Mouse (Mus musculus): ENCODE results near the gene Cldn15. TPM values are rescaled to one million over a fixed set of nuclear protein-coding genes. Genes with fewer than 3 reads are reported as not detected.

Gene Cldn15
- polyA plus RNA-seq, 1 experiment, result 5.1 TPM

GRCm38 (mm10) chr5:137007276-137007675 is 40.9 kb downstream of the Cldn15 start:
- no peaks in the 10 kb centered on the region for H3K79me2 ChIP-seq (ENCODE audit: control insufficient read depth, insufficient read depth)
- no peak overlapping the region for H3K4me3 ChIP-seq (ENCODE audit: insufficient read depth, poor library complexity, severe bottlenecking)
- no peak overlapping the region for H3ac ChIP-seq (ENCODE audit: control insufficient read depth, insufficient read length, low read depth)
- no peaks in the 10 kb centered on the region for H3K36me3 ChIP-seq (ENCODE audit: control insufficient read depth, insufficient read depth)
- no peaks in the 10 kb centered on the region for H3K79me3 ChIP-seq (ENCODE audit: low read depth)
- H3K27me3 ChIP-seq (ENCODE audit: control insufficient read depth, insufficient read depth, insufficient read length), result peaks cover 3% of the 10 kb centered on the region
- TF ChIP-seq FOSL1 (IDR thresholded peaks at IDR 0.05; ENCODE audit: insufficient read depth, low read length, poor library complexity, severe bottlenecking), result no peak
- no peak for TF ChIP-seq USF1 (IDR thresholded peaks at IDR 0.05; ENCODE audit: low read depth)
- no peak for TF ChIP-seq CEBPB (IDR thresholded peaks at IDR 0.05; ENCODE audit: low read depth)
- TF ChIP-seq MYOG (IDR thresholded peaks at IDR 0.05; ENCODE audit: control insufficient read depth, extremely low read depth, insufficient read length), result no peak
- TF ChIP-seq CTCF (IDR thresholded peaks at IDR 0.05; ENCODE audit: control insufficient read depth, insufficient read depth, insufficient read length), result no peak
- no peak for TF ChIP-seq MYOD1 (IDR thresholded peaks at IDR 0.05; ENCODE audit: control insufficient read depth, insufficient read length, low read depth)
- no peak for TF ChIP-seq MAX (IDR thresholded peaks at IDR 0.05)

GRCm38 (mm10) chr5:137009988-137010387 is 43.6 kb downstream of the Cldn15 start:
- no peak for TF ChIP-seq MYOD1 (IDR thresholded peaks at IDR 0.05; ENCODE audit: control insufficient read depth, insufficient read length, low read depth)
- no peak for TF ChIP-seq CEBPB (IDR thresholded peaks at IDR 0.05; ENCODE audit: low read depth)
- TF ChIP-seq USF1 (IDR thresholded peaks at IDR 0.05; ENCODE audit: low read depth), result no peak
- TF ChIP-seq CTCF (IDR thresholded peaks at IDR 0.05; ENCODE audit: control insufficient read depth, insufficient read depth, insufficient read length), result no peak
- TF ChIP-seq FOSL1 (IDR thresholded peaks at IDR 0.05; ENCODE audit: insufficient read depth, low read length, poor library complexity, severe bottlenecking), result no peak
- no peak for TF ChIP-seq MYOG (IDR thresholded peaks at IDR 0.05; ENCODE audit: control insufficient read depth, extremely low read depth, insufficient read length)
- TF ChIP-seq MAX (IDR thresholded peaks at IDR 0.05), result no peak
- H3K4me3 ChIP-seq (ENCODE audit: insufficient read depth, poor library complexity, severe bottlenecking), result no peak overlapping the region
- no peaks in the 10 kb centered on the region for H3K79me3 ChIP-seq (ENCODE audit: low read depth)
- H3K36me3 ChIP-seq (ENCODE audit: control insufficient read depth, insufficient read depth), result no peaks in the 10 kb centered on the region
- no peaks in the 10 kb centered on the region for H3K79me2 ChIP-seq (ENCODE audit: control insufficient read depth, insufficient read depth)
- H3ac ChIP-seq (ENCODE audit: control insufficient read depth, insufficient read length, low read depth), result no peak overlapping the region
- H3K27me3 ChIP-seq (ENCODE audit: control insufficient read depth, insufficient read depth, insufficient read length), result peaks cover 3% of the 10 kb centered on the region

GRCm38 (mm10) chr5:137012401-137012950 is 46.1 kb downstream of the Cldn15 start:
- H3K36me3 ChIP-seq (ENCODE audit: control insufficient read depth, insufficient read depth), result no peaks in the 10 kb centered on the region
- H3K79me2 ChIP-seq (ENCODE audit: control insufficient read depth, insufficient read depth), result no peaks in the 10 kb centered on the region
- H3K79me3 ChIP-seq (ENCODE audit: low read depth), result no peaks in the 10 kb centered on the region
- peaks cover 3% of the 10 kb centered on the region for H3K27me3 ChIP-seq (ENCODE audit: control insufficient read depth, insufficient read depth, insufficient read length)
- H3K4me3 ChIP-seq (ENCODE audit: insufficient read depth, poor library complexity, severe bottlenecking), result no peak overlapping the region
- TF ChIP-seq MYOD1 (IDR thresholded peaks at IDR 0.05; ENCODE audit: control insufficient read depth, insufficient read length, low read depth), result no peak
- TF ChIP-seq FOSL1 (IDR thresholded peaks at IDR 0.05; ENCODE audit: insufficient read depth, low read length, poor library complexity, severe bottlenecking), result no peak
- TF ChIP-seq MAX (IDR thresholded peaks at IDR 0.05), result no peak
- no peak for TF ChIP-seq CTCF (IDR thresholded peaks at IDR 0.05; ENCODE audit: control insufficient read depth, insufficient read depth, insufficient read length)
- no peak for TF ChIP-seq CEBPB (IDR thresholded peaks at IDR 0.05; ENCODE audit: low read depth)
- TF ChIP-seq USF1 (IDR thresholded peaks at IDR 0.05; ENCODE audit: low read depth), result no peak
- no peak for TF ChIP-seq MYOG (IDR thresholded peaks at IDR 0.05; ENCODE audit: control insufficient read depth, extremely low read depth, insufficient read length)
- H3ac ChIP-seq (ENCODE audit: control insufficient read depth, insufficient read length, low read depth), result no peak overlapping the region

- Histone ChIP-seq H3K36me3 (ENCODE audit: control insufficient read depth, insufficient read depth) (no peaks in the 10 kb centered on the region), H3ac (ENCODE audit: control insufficient read depth, insufficient read length, low read depth) (no peak overlapping the region), H3K79me3 (ENCODE audit: low read depth) (no peaks in the 10 kb centered on the region), H3K4me3 (ENCODE audit: insufficient read depth, poor library complexity, severe bottlenecking) (no peak overlapping the region), H3K27me3 (ENCODE audit: control insufficient read depth, insufficient read depth, insufficient read length) (no peaks in the 10 kb centered on the region), H3K79me2 (ENCODE audit: control insufficient read depth, insufficient read depth) (no peaks in the 10 kb centered on the region)
- TF ChIP-seq USF1 (IDR thresholded peaks at IDR 0.05; ENCODE audit: low read depth), result no peak
- no peak for TF ChIP-seq MAX (IDR thresholded peaks at IDR 0.05)
- TF ChIP-seq CTCF (IDR thresholded peaks at IDR 0.05; ENCODE audit: control insufficient read depth, insufficient read depth, insufficient read length), result no peak
- peak; percentile 75 for TF ChIP-seq MYOD1 (IDR thresholded peaks at IDR 0.05; ENCODE audit: control insufficient read depth, insufficient read length, low read depth)
- no peak for TF ChIP-seq MYOG (IDR thresholded peaks at IDR 0.05; ENCODE audit: control insufficient read depth, extremely low read depth, insufficient read length)
- TF ChIP-seq FOSL1 (IDR thresholded peaks at IDR 0.05; ENCODE audit: insufficient read depth, low read length, poor library complexity, severe bottlenecking), result peak; percentile 61
- no peak for TF ChIP-seq CEBPB (IDR thresholded peaks at IDR 0.05; ENCODE audit: low read depth)
These were observed 49.5 kb downstream of the Cldn15 start for GRCm38 (mm10) chr5:137015913-137016312.

GRCm38 (mm10) chr5:137024318-137024717 is 57.9 kb downstream of the Cldn15 start:
- H3K79me3 ChIP-seq (ENCODE audit: low read depth), result no peaks in the 10 kb centered on the region
- no peak overlapping the region for H3K4me3 ChIP-seq (ENCODE audit: insufficient read depth, poor library complexity, severe bottlenecking)
- no peaks in the 10 kb centered on the region for H3K36me3 ChIP-seq (ENCODE audit: control insufficient read depth, insufficient read depth)
- no peaks in the 10 kb centered on the region for H3K79me2 ChIP-seq (ENCODE audit: control insufficient read depth, insufficient read depth)
- no peak overlapping the region for H3ac ChIP-seq (ENCODE audit: control insufficient read depth, insufficient read length, low read depth)
- no peaks in the 10 kb centered on the region for H3K27me3 ChIP-seq (ENCODE audit: control insufficient read depth, insufficient read depth, insufficient read length)
- TF ChIP-seq MYOD1 (IDR thresholded peaks at IDR 0.05; ENCODE audit: control insufficient read depth, insufficient read length, low read depth) (no peak), CEBPB (IDR thresholded peaks at IDR 0.05; ENCODE audit: low read depth) (no peak), MAX (IDR thresholded peaks at IDR 0.05) (no peak), CTCF (IDR thresholded peaks at IDR 0.05; ENCODE audit: control insufficient read depth, insufficient read depth, insufficient read length) (no peak)

- Histone ChIP-seq H3K27me3 (ENCODE audit: control insufficient read depth, insufficient read depth, insufficient read length) (no peaks in the 10 kb centered on the region), H3ac (ENCODE audit: control insufficient read depth, insufficient read length, low read depth) (no peak overlapping the region), H3K79me3 (ENCODE audit: low read depth) (no peaks in the 10 kb centered on the region), H3K36me3 (ENCODE audit: control insufficient read depth, insufficient read depth) (no peaks in the 10 kb centered on the region), H3K4me3 (ENCODE audit: insufficient read depth, poor library complexity, severe bottlenecking) (no peak overlapping the region), H3K79me2 (ENCODE audit: control insufficient read depth, insufficient read depth) (no peaks in the 10 kb centered on the region)
- TF ChIP-seq MYOG (IDR thresholded peaks at IDR 0.05; ENCODE audit: control insufficient read depth, extremely low read depth, insufficient read length) (no peak), CTCF (IDR thresholded peaks at IDR 0.05; ENCODE audit: control insufficient read depth, insufficient read depth, insufficient read length) (peak; percentile 96)
These were observed 58.7 kb downstream of the Cldn15 start for GRCm38 (mm10) chr5:137025132-137025531.

Small RNA genes lying within 50 kb of the gene (microRNA-seq; reads per million reads assigned to microRNA genes)
- gene Mir702 (ENCODE audit: borderline microRNAs expressed), result 18.3 reads per million, percentile 63 among the genes with 10 or more reads in this experiment

Other genes with a start within 250 kb of the Cldn15 start
- gene Col26a1, start 83.4 kb upstream of the Cldn15 start, polyA plus RNA-seq (2012; fragmentation: generic; extraction: Trizol), result 0.11 TPM
- 21.6 TPM for gene Ift22, start 58.5 kb upstream of the Cldn15 start, polyA plus RNA-seq (2012; fragmentation: generic; extraction: Trizol)
- gene Fis1, start 13.3 kb upstream of the Cldn15 start, polyA plus RNA-seq (2012; fragmentation: generic; extraction: Trizol), result 311 TPM
- gene Plod3, start 20.4 kb downstream of the Cldn15 start, polyA plus RNA-seq (2012; fragmentation: generic; extraction: Trizol), result 140 TPM
- gene Znhit1, start 21.4 kb downstream of the Cldn15 start, polyA plus RNA-seq (2012; fragmentation: generic; extraction: Trizol), result 101 TPM
- gene Vgf, start 59.8 kb downstream of the Cldn15 start, polyA plus RNA-seq (2012; fragmentation: generic; extraction: Trizol), result 0.28 TPM
- gene Ap1s1, start 79.5 kb downstream of the Cldn15 start, polyA plus RNA-seq (2012; fragmentation: generic; extraction: Trizol), result 360 TPM
- 131 TPM for gene Serpine1, start 105.7 kb downstream of the Cldn15 start, polyA plus RNA-seq (2012; fragmentation: generic; extraction: Trizol)
- 7.4 TPM for gene Trim56, start 149.6 kb downstream of the Cldn15 start, polyA plus RNA-seq (2012; fragmentation: generic; extraction: Trizol)
- not detected for gene Muc3, start 182.7 kb downstream of the Cldn15 start, polyA plus RNA-seq (2012; fragmentation: generic; extraction: Trizol)
- not detected for gene Muc3a, start 245.8 kb downstream of the Cldn15 start, polyA plus RNA-seq (2012; fragmentation: generic; extraction: Trizol)

Data from C2C12 (cell line).